Mouse (Mus musculus) neural tube, embryonic 13.5 days (tissue): ENCODE measurements around the gene Tcf20. TPM values are rescaled to one million over a fixed set of nuclear protein-coding genes. Genes with fewer than 3 reads are reported as not detected.
A peak's percentile ranks its signal among the peaks of the same experiment; 100 is the strongest.

Experiments used
- ATAC-seq: fragments of 200-750 bp; cut with Nextera tagmentation; 2 replicates; pipeline ENCODE4 v1.8.0; 2017; ENCODE audit warnings: low read depth, mild to moderate bottlenecking, moderate TSS enrichment, moderate library complexity
- H3K27ac ChIP-seq: fragments of 300-500 bp; sonication (generic); replicated peaks from 2 replicates; pipeline ENCODE4 v1.5.1; 2015; ENCODE audit warnings: moderate library complexity, mild to moderate bottlenecking, inconsistent platforms
- H3K27me3 ChIP-seq: fragments of 300-500 bp; sonication (generic); 2 replicates; pipeline ENCODE4 v1.6.1; 2015; ENCODE audit warnings: mild to moderate bottlenecking, inconsistent platforms
- H3K36me3 ChIP-seq: fragments of 300-500 bp; sonication (generic); 2 replicates; pipeline ENCODE4 v1.6.1; 2015; ENCODE audit warnings: mild to moderate bottlenecking, inconsistent platforms
- H3K4me1 ChIP-seq: fragments of 300-500 bp; sonication (generic); replicated peaks from 2 replicates; pipeline ENCODE4 v1.6.1; 2015; ENCODE audit warnings: inconsistent platforms
- H3K4me2 ChIP-seq: fragments of 300-500 bp; sonication (generic); 2 replicates; pipeline ENCODE4 v1.6.1; 2015; ENCODE audit warnings: inconsistent platforms, mild to moderate bottlenecking, moderate library complexity
- H3K4me3 ChIP-seq: fragments of 300-500 bp; sonication (generic); 2 replicates; pipeline ENCODE4 v1.5.1; 2015; ENCODE audit warnings: mild to moderate bottlenecking, inconsistent platforms
- H3K9ac ChIP-seq: fragments of 300-500 bp; sonication (generic); 2 replicates; pipeline ENCODE4 v1.6.1; 2015; ENCODE audit warnings: moderate library complexity, mild to moderate bottlenecking, inconsistent platforms
- H3K9me3 ChIP-seq: fragments of 300-500 bp; sonication (generic); 2 replicates; pipeline ENCODE4 v1.6.1; 2016; ENCODE audit warnings: inconsistent platforms
- WGBS: fragments of 180-500 bp; shearing (Covaris S2); methylation state at CpG from one replicate; pipeline ENCODE4 v1.1.7; 2015; 5-methylcytosine and 5-hydroxymethylcytosine counted together
- polyA plus RNA-seq: library from polyadenylated mRNA; unstranded; fragments of >200 nt; fragmentation: Nextera tagmentation; extraction: Ambion mirVana; gene quantifications from 2 replicates; pipeline ENCODE4 v1.2.1, GENCODE M21; 2015

Tcf20 gene
- polyA plus RNA-seq, 1 experiment from 2014 or later: 11.8 TPM

DNA sequence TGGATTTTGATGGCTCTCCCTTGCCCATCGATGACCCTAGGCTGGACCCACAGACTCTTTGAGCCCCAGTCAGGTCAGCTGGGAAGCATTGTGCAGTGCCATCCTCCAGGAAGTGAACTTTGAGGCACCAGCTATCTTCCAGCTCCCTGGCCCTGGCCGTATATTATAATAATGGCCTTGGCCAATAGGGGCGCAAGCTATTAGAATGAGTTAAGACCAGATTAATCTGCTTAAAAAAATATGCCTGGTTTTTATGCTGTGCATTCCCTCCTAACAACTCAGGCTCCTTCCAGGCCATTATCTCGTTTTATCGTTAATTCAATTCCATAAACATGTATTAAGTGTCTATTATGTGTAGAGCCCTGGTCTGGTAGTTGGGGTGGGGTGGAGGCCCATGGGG is 56.2 kb downstream of the Tcf20 start:
- 73% methylated on average over 5 of the region's 5 CpGs for WGBS
- Histone ChIP-seq H3K4me3 (no peak overlapping the region), H3K27ac (no peak overlapping the region), H3K4me2 (no peak overlapping the region), H3K27me3 (peaks cover 45% of the 10 kb centered on the region), H3K9ac (no peak overlapping the region), H3K4me1 (peaks cover 88% of the 10 kb centered on the region), H3K9me3 (no peaks in the 10 kb centered on the region), H3K36me3 (no peaks in the 10 kb centered on the region)
- ATAC-seq: no peak

DNA sequence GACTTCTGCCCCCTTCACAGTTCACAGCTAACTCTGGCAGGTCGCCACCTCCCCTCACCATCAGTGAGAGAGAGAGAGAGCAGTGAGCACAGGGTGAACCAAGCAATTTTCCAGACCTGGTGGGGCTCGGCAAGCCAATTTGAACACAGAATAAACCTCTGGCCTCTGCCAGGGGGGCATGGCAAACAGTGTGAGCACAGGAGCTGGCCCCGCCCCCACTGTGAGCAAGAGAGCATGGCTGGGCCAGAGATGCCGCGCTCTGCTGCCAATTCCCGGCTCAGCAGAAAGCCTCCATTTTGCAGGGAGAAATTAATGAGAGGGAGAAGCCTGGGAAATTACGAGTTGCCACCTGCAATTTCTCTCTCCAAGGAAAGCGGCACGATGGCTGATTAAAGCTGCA is 58.1 kb downstream of the Tcf20 start:
- Histone ChIP-seq H3K36me3 (no peaks in the 10 kb centered on the region), H3K4me1 (peaks cover 88% of the 10 kb centered on the region), H3K27ac (peak overlapping the region; percentile 77), H3K9me3 (no peaks in the 10 kb centered on the region), H3K4me2 (0 out of 2 replicates have a peak overlapping the region, but pooled peaks have one; percentile 0), H3K27me3 (peaks cover 52% of the 10 kb centered on the region), H3K9ac (0 out of 2 replicates have a peak overlapping the region, but pooled peaks have one; percentile 6), H3K4me3 (no peak overlapping the region)
- 19% methylated on average over 9 of the region's 9 CpGs for WGBS
- ATAC-seq: no peak

DNA sequence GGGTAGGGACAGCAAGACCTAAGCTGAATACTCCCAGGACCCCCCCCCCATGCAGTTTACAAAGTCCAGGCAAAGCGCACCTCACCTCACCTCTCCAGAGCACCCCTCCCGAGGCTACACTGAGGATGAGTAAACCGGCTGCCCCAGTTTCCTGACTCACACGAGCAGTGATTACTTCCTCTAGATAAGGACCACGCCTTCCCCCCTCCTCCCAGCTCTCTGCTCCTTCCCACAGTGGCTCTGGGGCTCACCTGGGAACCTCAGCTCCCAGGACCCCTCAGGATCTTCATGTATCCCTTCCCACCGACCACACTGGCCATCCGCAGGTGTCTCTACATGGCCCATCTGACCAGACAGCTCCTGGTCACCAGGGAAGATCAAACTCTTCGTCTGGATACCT is 58.8 kb downstream of the Tcf20 start:
- H3K36me3 ChIP-seq: no peaks in the 10 kb centered on the region
- no peak for ATAC-seq
- peaks cover 88% of the 10 kb centered on the region for H3K4me1 ChIP-seq
- peak overlapping the region; percentile 77; the same call in 1 of the 2 replicates for H3K27ac ChIP-seq
- WGBS: 52% methylated on average over 8 of the region's 8 CpGs
- peaks cover 58% of the 10 kb centered on the region for H3K27me3 ChIP-seq
- no peak overlapping the region for H3K4me2 ChIP-seq
- no peaks in the 10 kb centered on the region for H3K9me3 ChIP-seq
- H3K4me3 ChIP-seq: no peak overlapping the region
- H3K9ac ChIP-seq: no peak overlapping the region

GRCm38 (mm10) chr15:82928023-82928422 is 59.6 kb downstream of the Tcf20 start:
- H3K27ac ChIP-seq: peak overlapping the region; percentile 62
- H3K36me3 ChIP-seq: no peaks in the 10 kb centered on the region
- ATAC-seq: no peak
- 7% methylated on average over 6 of the region's 6 CpGs for WGBS
- H3K27me3 ChIP-seq: peaks cover 55% of the 10 kb centered on the region
- no peaks in the 10 kb centered on the region for H3K9me3 ChIP-seq
- no peak overlapping the region for H3K4me3 ChIP-seq
- no peak overlapping the region for H3K4me2 ChIP-seq
- H3K4me1 ChIP-seq: peaks cover 88% of the 10 kb centered on the region
- peak overlapping the region; percentile 56; the same call in 1 of the 2 replicates for H3K9ac ChIP-seq

DNA sequence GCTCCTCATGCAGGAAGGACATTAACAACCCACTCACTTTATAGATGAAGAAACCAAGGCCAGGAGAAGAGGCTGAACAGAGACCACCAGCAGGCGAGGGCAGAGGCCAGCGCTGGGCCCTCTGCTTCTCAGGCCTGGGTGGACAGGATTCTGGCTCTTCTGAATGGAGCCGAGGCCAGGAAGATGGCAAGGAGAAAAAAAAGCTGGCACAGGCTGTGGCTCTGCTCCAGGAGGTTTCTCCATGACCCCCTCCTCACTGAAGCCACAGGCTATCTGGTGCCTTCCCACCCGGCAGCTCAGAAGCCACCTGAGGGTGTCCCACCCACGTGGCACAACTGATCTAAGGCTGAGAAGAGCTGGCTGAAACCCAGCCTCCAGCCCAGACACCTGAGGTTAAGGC is 60.6 kb downstream of the Tcf20 start:
- no peak overlapping the region for H3K9ac ChIP-seq
- peaks cover 54% of the 10 kb centered on the region for H3K27me3 ChIP-seq
- H3K9me3 ChIP-seq: no peaks in the 10 kb centered on the region
- 73% methylated on average over 5 of the region's 5 CpGs for WGBS
- peak overlapping the region; percentile 62 for H3K27ac ChIP-seq
- peaks cover 92% of the 10 kb centered on the region for H3K4me1 ChIP-seq
- no peak for ATAC-seq
- H3K36me3 ChIP-seq: no peaks in the 10 kb centered on the region
- H3K4me3 ChIP-seq: no peak overlapping the region
- H3K4me2 ChIP-seq: no peak overlapping the region

- under 1% methylated on average over 9 of the region's 11 CpGs for WGBS
- Histone ChIP-seq H3K4me2 (0 out of 2 replicates have a peak overlapping the region, but pooled peaks have one; percentile 20), H3K9ac (peak overlapping the region; percentile 49; the same call in 1 of the 2 replicates), H3K27me3 (peaks cover 50% of the 10 kb centered on the region), H3K4me3 (no peak overlapping the region), H3K27ac (peak overlapping the region; percentile 74), H3K36me3 (no peaks in the 10 kb centered on the region), H3K9me3 (no peaks in the 10 kb centered on the region), H3K4me1 (peaks cover 99% of the 10 kb centered on the region)
- no peak for ATAC-seq
These were observed 62.8 kb downstream of the Tcf20 start for GRCm38 (mm10) chr15:82924679-82925425.

DNA sequence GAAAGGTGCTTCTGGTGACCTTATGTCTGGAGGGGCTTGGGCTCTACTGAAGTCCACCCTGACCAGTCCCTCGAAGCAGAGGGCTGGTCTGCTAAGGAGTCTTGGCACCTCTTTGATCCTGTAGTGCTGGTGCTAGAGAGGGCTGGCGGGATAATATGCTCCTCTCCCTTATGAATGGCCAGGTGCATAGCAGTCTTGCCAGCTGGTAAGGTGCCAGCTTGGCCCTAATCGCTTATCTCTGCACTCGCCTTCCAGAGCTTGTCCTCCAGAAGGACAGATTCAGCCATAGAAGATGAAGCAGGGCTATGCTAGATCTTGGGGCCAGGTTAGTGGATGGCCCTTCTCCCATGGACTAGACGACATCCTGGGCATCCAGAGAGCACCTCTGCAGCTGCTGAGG is 64.1 kb downstream of the Tcf20 start:
- no peak for ATAC-seq
- no peak overlapping the region for H3K4me3 ChIP-seq
- 49% methylated on average over 5 of the region's 5 CpGs for WGBS
- H3K27me3 ChIP-seq: peaks cover 63% of the 10 kb centered on the region
- H3K4me1 ChIP-seq: peaks cover 99% of the 10 kb centered on the region
- 0 out of 2 replicates have a peak overlapping the region, but pooled peaks have one; percentile 4 for H3K9ac ChIP-seq
- no peaks in the 10 kb centered on the region for H3K9me3 ChIP-seq
- no peaks in the 10 kb centered on the region for H3K36me3 ChIP-seq
- H3K27ac ChIP-seq: peak overlapping the region; percentile 74
- H3K4me2 ChIP-seq: no peak overlapping the region

- Histone ChIP-seq H3K9me3 (no peaks in the 10 kb centered on the region), H3K4me1 (peaks cover 99% of the 10 kb centered on the region), H3K4me2 (peak overlapping the region; percentile 28), H3K9ac (no peak overlapping the region), H3K4me3 (no peak overlapping the region), H3K27ac (peak overlapping the region; percentile 78), H3K36me3 (no peaks in the 10 kb centered on the region), H3K27me3 (peaks cover 65% of the 10 kb centered on the region)
- no peak for ATAC-seq
- 55% methylated on average over 4 of the region's 4 CpGs for WGBS
These were observed 64.9 kb downstream of the Tcf20 start for GRCm38 (mm10) chr15:82922755-82923154.

GRCm38 (mm10) chr15:82922052-82922451 is 65.6 kb downstream of the Tcf20 start:
- Histone ChIP-seq H3K27ac (peak overlapping the region; percentile 78), H3K9ac (no peak overlapping the region), H3K4me1 (peaks cover 99% of the 10 kb centered on the region), H3K9me3 (no peaks in the 10 kb centered on the region), H3K36me3 (no peaks in the 10 kb centered on the region), H3K4me3 (no peak overlapping the region), H3K27me3 (peaks cover 58% of the 10 kb centered on the region), H3K4me2 (peak overlapping the region; percentile 28)
- 13% methylated on average over 12 of the region's 12 CpGs for WGBS
- peak; percentile 34 for ATAC-seq

DNA sequence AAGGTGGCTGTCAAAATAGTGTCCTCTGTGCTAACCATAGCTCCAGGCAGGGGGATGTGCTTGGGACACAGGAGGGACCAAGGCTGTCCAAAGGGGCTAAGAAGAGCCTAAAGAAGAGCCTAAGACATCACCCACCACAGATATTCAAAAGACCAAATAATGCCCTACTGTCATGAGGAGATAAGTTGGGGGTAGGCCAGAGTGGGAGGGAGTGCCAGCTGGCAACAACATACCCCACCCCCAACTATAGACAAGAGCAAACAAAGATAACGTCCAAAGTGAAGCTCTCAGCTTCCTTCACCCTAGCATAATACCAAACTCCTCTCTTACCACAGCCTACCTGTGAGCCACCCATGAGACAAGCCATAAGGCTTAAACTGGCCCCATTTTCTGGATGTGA is 66.1 kb downstream of the Tcf20 start:
- peaks cover 99% of the 10 kb centered on the region for H3K4me1 ChIP-seq
- no peaks in the 10 kb centered on the region for H3K9me3 ChIP-seq
- no peaks in the 10 kb centered on the region for H3K36me3 ChIP-seq
- H3K27me3 ChIP-seq: peaks cover 53% of the 10 kb centered on the region
- H3K27ac ChIP-seq: peak overlapping the region; percentile 78
- peak; percentile 1; the same call in 1 of the 2 replicates for ATAC-seq
- 33% methylated on average over 1 of the region's 1 CpGs for WGBS
- peak overlapping the region; percentile 36 for H3K4me2 ChIP-seq
- 0 out of 2 replicates have a peak overlapping the region, but pooled peaks have one; percentile 43 for H3K9ac ChIP-seq
- no peak overlapping the region for H3K4me3 ChIP-seq

DNA sequence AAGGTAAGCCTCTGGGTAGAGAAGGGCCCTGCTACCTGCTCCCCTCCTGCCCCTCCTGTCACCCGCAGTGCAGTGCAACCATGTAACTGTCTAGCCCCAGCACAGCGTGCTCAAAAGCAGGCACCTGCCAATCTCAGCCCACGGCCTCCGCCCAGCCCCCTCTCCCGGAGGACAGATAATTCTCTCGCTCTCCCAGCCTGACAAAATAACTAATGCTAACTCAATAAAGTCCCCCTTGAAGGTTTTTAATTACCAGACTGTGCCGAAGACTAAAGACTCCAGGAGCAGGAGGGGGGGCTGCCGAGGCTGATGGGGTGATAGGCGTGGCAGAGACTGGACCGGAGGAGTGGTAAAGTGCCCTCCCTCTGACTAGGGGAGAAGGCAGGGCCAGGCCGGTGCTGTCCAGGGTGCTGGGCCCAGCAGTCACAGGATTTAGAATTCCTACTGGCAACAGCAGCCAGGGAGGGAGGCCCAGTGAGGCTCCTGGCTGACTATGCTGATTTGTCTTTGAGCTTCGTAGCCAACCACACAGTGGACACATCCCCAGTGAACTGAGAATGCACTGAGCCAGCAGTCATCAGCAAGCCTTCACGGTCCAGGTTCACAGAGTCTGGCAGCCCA is 66.7 kb downstream of the Tcf20 start:
- 0 out of 2 replicates have a peak overlapping the region, but pooled peaks have one; percentile 43 for H3K9ac ChIP-seq
- peaks cover 53% of the 10 kb centered on the region for H3K27me3 ChIP-seq
- H3K9me3 ChIP-seq: no peaks in the 10 kb centered on the region
- peak overlapping the region; percentile 36 for H3K4me2 ChIP-seq
- 5% methylated on average over 13 of the region's 13 CpGs for WGBS
- no peaks in the 10 kb centered on the region for H3K36me3 ChIP-seq
- peak; percentile 33; the same call in 1 of the 2 replicates for ATAC-seq
- no peak overlapping the region for H3K4me3 ChIP-seq
- H3K4me1 ChIP-seq: peaks cover 99% of the 10 kb centered on the region
- H3K27ac ChIP-seq: peak overlapping the region; percentile 78

DNA sequence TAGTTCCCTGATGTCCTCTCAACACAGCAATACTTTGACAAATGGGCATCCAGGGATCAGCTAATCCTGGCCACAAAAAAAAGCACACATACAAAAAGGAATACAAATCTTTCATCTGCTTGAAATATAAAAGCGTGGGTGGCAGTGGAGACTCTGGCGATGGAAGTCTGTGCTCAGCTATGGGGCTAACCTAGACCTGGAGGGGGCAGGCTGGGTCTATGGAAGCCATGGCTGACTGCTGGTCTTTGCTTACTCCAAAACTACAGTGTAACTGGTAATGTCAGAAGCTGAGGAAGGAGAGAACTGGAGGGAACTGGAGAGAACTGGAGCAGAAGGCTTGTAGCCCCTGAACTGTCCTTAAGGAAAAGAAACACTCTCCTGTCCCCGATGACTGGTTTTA is 69.7 kb downstream of the Tcf20 start:
- Histone ChIP-seq H3K9ac (peak overlapping the region; percentile 51), H3K27me3 (peaks cover 59% of the 10 kb centered on the region), H3K4me3 (no peak overlapping the region), H3K4me1 (peaks cover 82% of the 10 kb centered on the region), H3K4me2 (peak overlapping the region; percentile 46), H3K36me3 (no peaks in the 10 kb centered on the region), H3K9me3 (no peaks in the 10 kb centered on the region), H3K27ac (peak overlapping the region; percentile 87)
- ATAC-seq: no peak
- WGBS: 58% methylated on average over 3 of the region's 3 CpGs
